Mouse (Mus musculus): Measurements from ENCODE around the gene Fxyd5.

GRCm38 (mm10) chr7:31054661-31055320, 12.5 kb upstream of the Fxyd5 start:
- TF ChIP-seq EP300 (IDR thresholded peaks at IDR 0.05; ENCODE audit: low read depth) (no peak), CTCF (IDR thresholded peaks at IDR 0.05; ENCODE audit: low read depth) (no peak)
